7 mouse cellular contexts compared by ENCODE assay signal in the genomic region with DNA sequence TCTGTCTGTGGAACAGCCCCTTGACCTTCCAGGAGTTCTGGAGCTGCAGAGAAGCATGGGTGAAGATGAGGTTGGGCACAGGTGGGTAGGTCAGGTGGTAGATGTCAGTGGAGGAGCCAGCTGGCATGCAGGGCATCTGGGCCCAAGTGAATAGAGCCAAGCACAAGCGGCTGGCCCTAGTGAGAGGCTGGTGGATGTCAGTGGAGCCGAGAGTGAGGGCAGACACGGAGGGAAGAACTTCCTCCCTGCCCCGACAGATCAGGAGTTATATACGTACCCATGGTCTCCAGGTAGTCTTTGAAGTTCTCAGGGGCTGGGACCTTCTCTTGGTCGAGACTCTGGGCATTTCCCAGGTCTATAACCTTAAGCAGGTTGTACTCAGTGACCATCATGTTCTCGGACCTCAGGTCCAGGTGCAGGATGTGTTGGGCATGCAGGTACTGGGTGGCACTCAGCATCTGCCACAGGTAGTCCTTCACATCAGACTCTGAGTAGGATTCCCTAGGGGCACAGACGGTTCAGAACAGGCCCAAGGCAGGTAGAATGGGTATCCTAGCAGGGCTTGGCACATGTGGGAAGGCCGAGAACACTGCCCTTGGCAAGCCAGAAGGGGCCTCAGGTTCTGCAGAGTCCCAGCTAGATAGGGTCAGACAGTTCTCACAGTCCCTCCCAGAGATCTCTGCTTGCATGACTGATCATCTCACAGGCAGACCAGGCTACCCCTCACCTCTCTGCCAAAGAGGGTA. TPM values are rescaled to one million over a fixed set of nuclear protein-coding genes. Genes with fewer than 3 reads are reported as not detected.
DNase-seq lines count a peak whose midpoint lies in the region; ATAC-seq and TF ChIP-seq lines count a peak whose summit lies in the region.

No protein-coding gene starts in this region.

- no peak overlapping the region for H3K4me3 ChIP-seq in kidney, embryonic 14.5 days (ENCODE audit: low read length)
- peak overlapping the region; percentile 50 for H3K4me3 ChIP-seq in forebrain, embryonic 16.5 days (replicated peaks; ENCODE audit: low read length)
- no peak overlapping the region for H3K4me3 ChIP-seq in hindbrain, postnatal 0 days (ENCODE audit: low read length)
- peak overlapping the region; percentile 41; the same call in 1 of the 2 replicates for H3K4me3 ChIP-seq in midbrain, embryonic 15.5 days

- no peak overlapping the region for H3K27ac ChIP-seq in kidney, embryonic 14.5 days (ENCODE audit: low read depth, low read length)
- no peak overlapping the region for H3K27ac ChIP-seq in forebrain, embryonic 16.5 days (ENCODE audit: low read length)
- no peak overlapping the region for H3K27ac ChIP-seq in hindbrain, postnatal 0 days
- no peak overlapping the region for H3K27ac ChIP-seq in midbrain, embryonic 15.5 days

- no peaks in the 10 kb centered on the region for H3K4me1 ChIP-seq in kidney, embryonic 14.5 days (ENCODE audit: control insufficient read depth, insufficient read depth, low read length)
- H3K4me1 ChIP-seq in forebrain, embryonic 16.5 days (replicated peaks; ENCODE audit: control insufficient read depth, insufficient read depth, low read length) = peaks cover 6% of the 10 kb centered on the region
- no peaks in the 10 kb centered on the region for H3K4me1 ChIP-seq in hindbrain, postnatal 0 days (ENCODE audit: insufficient read depth, low read length)
- no peaks in the 10 kb centered on the region for H3K4me1 ChIP-seq in midbrain, embryonic 15.5 days

- no peaks in the 10 kb centered on the region for H3K9me3 ChIP-seq in kidney, embryonic 14.5 days (ENCODE audit: control insufficient read depth, low read length)
- H3K9me3 ChIP-seq in forebrain, embryonic 16.5 days (ENCODE audit: control insufficient read depth, low read length) = no peaks in the 10 kb centered on the region
- no peaks in the 10 kb centered on the region for H3K9me3 ChIP-seq in hindbrain, postnatal 0 days (ENCODE audit: low read length)
- no peaks in the 10 kb centered on the region for H3K9me3 ChIP-seq in midbrain, embryonic 15.5 days

- peaks cover 3% of the 10 kb centered on the region for H3K27me3 ChIP-seq in kidney, embryonic 14.5 days (ENCODE audit: control insufficient read depth, insufficient read depth, low read length)
- peaks cover 3% of the 10 kb centered on the region; the same call in 1 of the 2 replicates for H3K27me3 ChIP-seq in forebrain, embryonic 16.5 days (replicated peaks; ENCODE audit: control insufficient read depth, insufficient read depth, low read length)
- no peaks in the 10 kb centered on the region for H3K27me3 ChIP-seq in hindbrain, postnatal 0 days (ENCODE audit: insufficient read depth, low read length)
- H3K27me3 ChIP-seq in midbrain, embryonic 15.5 days (replicated peaks) = peaks cover 11% of the 10 kb centered on the region

- 84% methylated on average over 9 of the region's 9 CpGs for WGBS in kidney, embryonic 14.5 days
- WGBS in forebrain, embryonic 16.5 days = 78% methylated on average over 9 of the region's 9 CpGs
- 78% methylated on average over 9 of the region's 9 CpGs for WGBS in hindbrain, postnatal 0 days
- WGBS in midbrain, embryonic 15.5 days = 81% methylated on average over 9 of the region's 9 CpGs

- H3K9ac ChIP-seq in kidney, embryonic 14.5 days (ENCODE audit: low read depth, low read length) = no peak overlapping the region
- H3K9ac ChIP-seq in forebrain, embryonic 16.5 days (replicated peaks; ENCODE audit: low read depth, low read length) = no peak overlapping the region
- H3K9ac ChIP-seq in hindbrain, postnatal 0 days (replicated peaks; ENCODE audit: low read length) = no peak overlapping the region; the same call in 1 of the 2 replicates
- no peak overlapping the region for H3K9ac ChIP-seq in midbrain, embryonic 15.5 days

- no peak for TF ChIP-seq CTCF in hindbrain, postnatal 0 days (IDR thresholded peaks at IDR 0.05; ENCODE audit: low read depth)

- peaks cover 9% of the 10 kb centered on the region; the same call in 1 of the 2 replicates for H3K36me3 ChIP-seq in kidney, embryonic 14.5 days (ENCODE audit: control insufficient read depth, insufficient read depth, low read length)
- peaks cover 5% of the 10 kb centered on the region; the same call in 1 of the 2 replicates for H3K36me3 ChIP-seq in forebrain, embryonic 16.5 days (ENCODE audit: control insufficient read depth, insufficient read depth)
- H3K36me3 ChIP-seq in hindbrain, postnatal 0 days (ENCODE audit: insufficient read depth, low read length) = 0 out of 2 replicates have a peak, but pooled peaks cover 7% of the 10 kb centered on the region
- H3K36me3 ChIP-seq in midbrain, embryonic 15.5 days (replicated peaks) = 0 out of 2 replicates have a peak, but pooled peaks cover 6% of the 10 kb centered on the region

- DNase-seq in kidney, adult 18-20 months = no peak
- no peak for DNase-seq in hindbrain, postnatal 0 days (ENCODE audit: low spot score)
- no peak for DNase-seq in embryo, embryonic 11 days

- H3K4me2 ChIP-seq in kidney, embryonic 14.5 days (replicated peaks; ENCODE audit: low read depth, low read length) = peak overlapping the region; percentile 62; the same call in 1 of the 2 replicates
- peak overlapping the region; percentile 72 for H3K4me2 ChIP-seq in forebrain, embryonic 16.5 days (ENCODE audit: low read length)
- peak overlapping the region; percentile 57 for H3K4me2 ChIP-seq in hindbrain, postnatal 0 days (ENCODE audit: low read depth, low read length)
- H3K4me2 ChIP-seq in midbrain, embryonic 15.5 days = peak overlapping the region; percentile 69

- ATAC-seq in kidney, embryonic 14.5 days (ENCODE audit: low FRiP score, low TSS enrichment) = no peak
- ATAC-seq in forebrain, embryonic 16.5 days = no peak
- peak; percentile 13; the same call in 1 of the 2 replicates for ATAC-seq in hindbrain, postnatal 0 days
- peak; percentile 12; the same call in 1 of the 2 replicates for ATAC-seq in midbrain, embryonic 15.5 days (replicated peaks)
- no peak for ATAC-seq in erythroid progenitor cell, adult 5-6 weeks (replicated peaks; ENCODE audit: low FRiP score, poor library complexity, severe bottlenecking)

RNA-seq across cellular contexts. Expression of a gene that starts 17.3 kb away (rescaled TPM):
- polyA plus RNA-seq in kidney, embryonic 14.5 days (2014; fragmentation: Nextera tagmentation; extraction: Ambion mirVana) = 16.7 and 19.8 TPM in 2 replicates
- 24.7 and 26.4 TPM in 2 replicates for polyA plus RNA-seq in forebrain, embryonic 16.5 days (2015; fragmentation: Nextera tagmentation; extraction: Ambion mirVana)
- total RNA-seq in hindbrain, postnatal 0 days (2014; rRNA removed) = 31.7 and 31.8 TPM in 2 replicates
- polyA plus RNA-seq in hindbrain, postnatal 0 days (2015; fragmentation: Nextera tagmentation; extraction: Ambion mirVana) = 14.1 and 15.9 TPM in 2 replicates
- 22.1 and 24.1 TPM in 2 replicates for polyA plus RNA-seq in midbrain, embryonic 15.5 days (2015; fragmentation: Nextera tagmentation; extraction: Ambion mirVana)
- 10.1 and 18.0 TPM in 2 replicates for total RNA-seq in erythroid progenitor cell, adult 5-6 weeks (2015; ENCODE audit: low replicate concordance)
- 11.3 and 15.2 TPM in 2 replicates for total RNA-seq in erythroid progenitor cell, adult 5-6 weeks (2017; ENCODE audit: low replicate concordance)

RNA-seq across cellular contexts. Expression of a gene that starts 40.7 kb away (rescaled TPM):
- polyA plus RNA-seq in kidney, embryonic 14.5 days (2014; fragmentation: Nextera tagmentation; extraction: Ambion mirVana) = 31.8 and 32.7 TPM in 2 replicates
- polyA plus RNA-seq in forebrain, embryonic 16.5 days (2015; fragmentation: Nextera tagmentation; extraction: Ambion mirVana) = 150 and 152 TPM in 2 replicates
- 218 and 236 TPM in 2 replicates for total RNA-seq in hindbrain, postnatal 0 days (2014; rRNA removed)
- 49.6 and 53.3 TPM in 2 replicates for polyA plus RNA-seq in hindbrain, postnatal 0 days (2015; fragmentation: Nextera tagmentation; extraction: Ambion mirVana)
- polyA plus RNA-seq in midbrain, embryonic 15.5 days (2015; fragmentation: Nextera tagmentation; extraction: Ambion mirVana) = 119 and 121 TPM in 2 replicates
- 186 and 192 TPM in 2 replicates for total RNA-seq in erythroid progenitor cell, adult 5-6 weeks (2015; ENCODE audit: low replicate concordance)
- 1,299 and 1,489 TPM in 2 replicates for total RNA-seq in erythroid progenitor cell, adult 5-6 weeks (2017; ENCODE audit: low replicate concordance)

RNA-seq across cellular contexts. Expression of a gene that starts 40.7 kb away (rescaled TPM):
- polyA plus RNA-seq in kidney, embryonic 14.5 days (2014; fragmentation: Nextera tagmentation; extraction: Ambion mirVana) = 0.63 and 0.65 TPM in 2 replicates
- polyA plus RNA-seq in forebrain, embryonic 16.5 days (2015; fragmentation: Nextera tagmentation; extraction: Ambion mirVana) = 1.8 and 2.0 TPM in 2 replicates
- 2.8 and 4.3 TPM in 2 replicates for total RNA-seq in hindbrain, postnatal 0 days (2014; rRNA removed)
- 0.55 and 0.74 TPM in 2 replicates for polyA plus RNA-seq in hindbrain, postnatal 0 days (2015; fragmentation: Nextera tagmentation; extraction: Ambion mirVana)
- 1.5 and 2.0 TPM in 2 replicates for polyA plus RNA-seq in midbrain, embryonic 15.5 days (2015; fragmentation: Nextera tagmentation; extraction: Ambion mirVana)
- 0.36 and 0.84 TPM in 2 replicates for total RNA-seq in erythroid progenitor cell, adult 5-6 weeks (2015; ENCODE audit: low replicate concordance)
- 1.2 TPM in 2 replicates for total RNA-seq in erythroid progenitor cell, adult 5-6 weeks (2017; ENCODE audit: low replicate concordance)

RNA-seq across cellular contexts. Expression of a gene that starts 46.5 kb away (rescaled TPM):
- 29.9 and 146 TPM in 2 replicates for polyA plus RNA-seq in kidney, embryonic 14.5 days (2014; fragmentation: Nextera tagmentation; extraction: Ambion mirVana)
- 389 and 395 TPM in 2 replicates for polyA plus RNA-seq in forebrain, embryonic 16.5 days (2015; fragmentation: Nextera tagmentation; extraction: Ambion mirVana)
- 625 and 1,276 TPM in 2 replicates for total RNA-seq in hindbrain, postnatal 0 days (2014; rRNA removed)
- 103 and 109 TPM in 2 replicates for polyA plus RNA-seq in hindbrain, postnatal 0 days (2015; fragmentation: Nextera tagmentation; extraction: Ambion mirVana)
- polyA plus RNA-seq in midbrain, embryonic 15.5 days (2015; fragmentation: Nextera tagmentation; extraction: Ambion mirVana) = 311 and 338 TPM in 2 replicates
- total RNA-seq in erythroid progenitor cell, adult 5-6 weeks (2015; ENCODE audit: low replicate concordance) = 265 and 290 TPM in 2 replicates
- 136 and 409 TPM in 2 replicates for total RNA-seq in erythroid progenitor cell, adult 5-6 weeks (2017; ENCODE audit: low replicate concordance)

RNA-seq across cellular contexts. Expression of a gene that starts 56.5 kb away (rescaled TPM):
- 229 and 304 TPM in 2 replicates for polyA plus RNA-seq in kidney, embryonic 14.5 days (2014; fragmentation: Nextera tagmentation; extraction: Ambion mirVana)
- polyA plus RNA-seq in forebrain, embryonic 16.5 days (2015; fragmentation: Nextera tagmentation; extraction: Ambion mirVana) = 423 and 435 TPM in 2 replicates
- total RNA-seq in hindbrain, postnatal 0 days (2014; rRNA removed) = 975 and 1,069 TPM in 2 replicates
- 649 and 670 TPM in 2 replicates for polyA plus RNA-seq in hindbrain, postnatal 0 days (2015; fragmentation: Nextera tagmentation; extraction: Ambion mirVana)
- 626 and 662 TPM in 2 replicates for polyA plus RNA-seq in midbrain, embryonic 15.5 days (2015; fragmentation: Nextera tagmentation; extraction: Ambion mirVana)
- total RNA-seq in erythroid progenitor cell, adult 5-6 weeks (2015; ENCODE audit: low replicate concordance) = 104 and 109 TPM in 2 replicates
- 104 and 117 TPM in 2 replicates for total RNA-seq in erythroid progenitor cell, adult 5-6 weeks (2017; ENCODE audit: low replicate concordance)

Comparison
In these comparisons a context has a peak if more than half of its experiments do, and no peak if none do; other contexts are left out.
1. ATAC-seq: peak in hindbrain, postnatal 0 days (single experiment) and midbrain, embryonic 15.5 days (single experiment); none in kidney, embryonic 14.5 days (single experiment), forebrain, embryonic 16.5 days (single experiment) and erythroid progenitor cell, adult 5-6 weeks (single experiment).
2. H3K4me3 ChIP-seq: peak in forebrain, embryonic 16.5 days (single experiment) and midbrain, embryonic 15.5 days (single experiment); none in kidney, embryonic 14.5 days (single experiment) and hindbrain, postnatal 0 days (single experiment).
3. Peak in every context shown above with its lines, with median percentiles within 50 percentile points of each other: H3K4me2 ChIP-seq.